Mouse (Mus musculus): Measurements from ENCODE around the gene Poldip3. TPM values are rescaled to one million over a fixed set of nuclear protein-coding genes. Genes with fewer than 3 reads are reported as not detected.
A peak's percentile ranks its signal among the peaks of the same experiment; 100 is the strongest.

The Poldip3 gene
- polyA plus RNA-seq, 1 experiment from 2014 or later = 79.2 TPM

DNA sequence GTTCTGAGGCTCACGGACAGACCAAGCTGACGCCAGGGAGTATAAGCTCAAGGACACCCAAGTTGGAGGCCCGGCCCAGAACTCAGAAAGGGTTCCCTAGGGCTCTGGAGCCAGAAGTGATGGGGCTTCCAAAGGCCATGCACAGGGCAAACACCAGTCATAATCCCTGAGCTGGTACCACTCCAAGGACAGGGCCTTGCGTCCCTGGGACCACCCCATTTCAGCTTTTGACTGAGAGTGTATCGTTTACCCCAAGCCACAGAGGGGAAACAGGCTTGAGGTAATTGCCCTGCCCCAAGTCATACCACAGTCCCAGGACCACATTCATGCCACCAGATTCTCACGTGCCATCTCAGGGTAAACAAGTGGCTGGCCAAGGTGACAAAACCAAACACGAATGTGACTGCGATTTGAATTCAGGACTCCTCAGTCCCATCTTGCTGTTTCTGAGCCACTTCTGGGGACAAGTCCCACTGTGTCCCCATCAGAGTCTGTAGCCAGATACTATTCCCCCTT, 18.4 kb upstream of the Poldip3 start:
- peaks cover 27 to 41% of the 10 kb centered on the region in 2 experiments for H3K4me1 ChIP-seq (ENCODE audit: control insufficient read depth in 2 of 2, insufficient read depth in 2 of 2, low read length in 2 of 2)
- ATAC-seq (ENCODE audit: insufficient number of reproducible peaks, insufficient read depth, low FRiP score, low read depth) = no peak
- no peak overlapping the region for H3K9ac ChIP-seq (ENCODE audit: low read length)

DNA sequence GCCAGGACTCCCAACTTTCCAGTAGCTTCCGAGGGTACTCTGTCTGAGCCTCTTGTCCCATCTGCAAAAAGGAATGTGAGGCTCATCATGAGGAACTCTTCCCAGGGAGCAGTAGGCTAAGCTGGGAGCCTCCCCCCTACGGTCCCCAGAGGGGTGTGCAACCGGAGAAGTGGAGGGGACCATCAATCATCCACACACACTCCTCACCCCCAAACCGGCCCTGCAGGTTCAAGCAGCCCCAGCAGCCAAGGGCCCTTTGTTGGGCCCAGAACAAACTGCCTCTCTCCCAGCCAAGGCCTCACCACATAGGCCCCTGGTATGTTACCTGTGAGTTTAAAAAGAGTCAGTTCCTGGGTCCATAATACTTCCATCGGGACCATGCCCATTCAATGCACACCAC, 17.9 kb upstream of the Poldip3 start:
- H3K36me3 ChIP-seq (ENCODE audit: control insufficient read depth, insufficient read depth, low read length) = peaks cover 12% of the 10 kb centered on the region; the same call in 1 of the 2 replicates
- no peak overlapping the region for H3K4me2 ChIP-seq (ENCODE audit: low read length)
- ATAC-seq (ENCODE audit: insufficient number of reproducible peaks, insufficient read depth, low FRiP score, low read depth) = no peak
- no peaks in the 10 kb centered on the region for H3K27me3 ChIP-seq (ENCODE audit: control insufficient read depth, insufficient read depth, low read length)
- H3K4me1 ChIP-seq (ENCODE audit: control insufficient read depth in 2 of 2, insufficient read depth in 2 of 2, low read length in 2 of 2) = peaks cover 26 to 40% of the 10 kb centered on the region in 2 experiments
- 70% methylated on average over 5 of the region's 5 CpGs for WGBS
- no peak overlapping the region for H3K9ac ChIP-seq (ENCODE audit: low read length)
- H3K4me3 ChIP-seq (ENCODE audit: control insufficient read depth in 1 of 2, insufficient read depth in 1 of 2, low read depth in 1 of 2, low read length in 2 of 2) = no peak overlapping the region
- H3K9me3 ChIP-seq (ENCODE audit: control insufficient read depth, low read length) = no peaks in the 10 kb centered on the region
- no peak overlapping the region; a peak in 1 of 4 replicates for H3K27ac ChIP-seq (replicated peaks in 1 of 2; ENCODE audit: control insufficient read depth in 1 of 2, insufficient read depth in 1 of 2, low read depth in 2 of 2, low read length in 2 of 2)

More for the DNA sequence above, 18.4 kb upstream of the Poldip3 start:
- no peaks in the 10 kb centered on the region for H3K9me3 ChIP-seq (ENCODE audit: control insufficient read depth, low read length)
- no peak overlapping the region for H3K4me3 ChIP-seq (ENCODE audit: control insufficient read depth in 1 of 2, insufficient read depth in 1 of 2, low read depth in 1 of 2, low read length in 2 of 2)
- no peaks in the 10 kb centered on the region for H3K27me3 ChIP-seq (ENCODE audit: control insufficient read depth, insufficient read depth, low read length)
- WGBS = 91% methylated on average over 8 of the region's 8 CpGs
- H3K27ac ChIP-seq (replicated peaks in 1 of 2; ENCODE audit: control insufficient read depth in 1 of 2, insufficient read depth in 1 of 2, low read depth in 2 of 2, low read length in 2 of 2) = no peak overlapping the region
- H3K4me2 ChIP-seq (ENCODE audit: low read length) = no peak overlapping the region
- peaks cover 8% of the 10 kb centered on the region; the same call in 1 of the 2 replicates for H3K36me3 ChIP-seq (ENCODE audit: control insufficient read depth, insufficient read depth, low read length)

DNA sequence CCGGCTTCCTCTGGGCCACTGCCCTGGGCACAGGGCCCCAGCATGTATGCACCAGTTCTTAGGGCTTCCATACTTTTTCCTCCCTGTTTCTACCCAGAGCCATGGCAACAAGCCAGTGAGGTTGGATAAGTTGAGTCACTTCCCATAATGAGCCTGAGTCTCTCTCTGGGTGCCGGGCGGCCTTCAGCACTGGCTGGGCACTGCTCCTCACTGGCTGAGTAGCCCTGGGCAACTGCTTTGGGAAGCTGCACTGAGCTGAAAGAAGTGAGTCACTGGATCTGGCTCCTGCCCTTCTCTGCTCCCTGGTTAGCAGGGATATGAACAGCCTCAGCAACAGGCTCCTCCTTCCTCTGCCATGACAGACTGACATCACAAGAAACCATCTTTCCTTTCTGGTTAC, 17.5 kb upstream of the Poldip3 start:
- Histone ChIP-seq H3K36me3 (ENCODE audit: control insufficient read depth, insufficient read depth, low read length) (peaks cover 16% of the 10 kb centered on the region; the same call in 1 of the 2 replicates), H3K4me3 (ENCODE audit: control insufficient read depth in 1 of 2, insufficient read depth in 1 of 2, low read depth in 1 of 2, low read length in 2 of 2) (no peak overlapping the region), H3K27ac (replicated peaks in 1 of 2; ENCODE audit: control insufficient read depth in 1 of 2, insufficient read depth in 1 of 2, low read depth in 2 of 2, low read length in 2 of 2) (no peak overlapping the region; a peak in 1 of 4 replicates), H3K9me3 (ENCODE audit: control insufficient read depth, low read length) (no peaks in the 10 kb centered on the region), H3K4me2 (ENCODE audit: low read length) (no peak overlapping the region), H3K9ac (ENCODE audit: low read length) (no peak overlapping the region), H3K27me3 (ENCODE audit: control insufficient read depth, insufficient read depth, low read length) (no peaks in the 10 kb centered on the region), H3K4me1 (ENCODE audit: control insufficient read depth in 2 of 2, insufficient read depth in 2 of 2, low read length in 2 of 2) (peaks cover 26 to 40% of the 10 kb centered on the region in 2 experiments)
- ATAC-seq (ENCODE audit: insufficient number of reproducible peaks, insufficient read depth, low FRiP score, low read depth) = no peak
- WGBS = 65% methylated on average over 3 of the region's 3 CpGs

DNA sequence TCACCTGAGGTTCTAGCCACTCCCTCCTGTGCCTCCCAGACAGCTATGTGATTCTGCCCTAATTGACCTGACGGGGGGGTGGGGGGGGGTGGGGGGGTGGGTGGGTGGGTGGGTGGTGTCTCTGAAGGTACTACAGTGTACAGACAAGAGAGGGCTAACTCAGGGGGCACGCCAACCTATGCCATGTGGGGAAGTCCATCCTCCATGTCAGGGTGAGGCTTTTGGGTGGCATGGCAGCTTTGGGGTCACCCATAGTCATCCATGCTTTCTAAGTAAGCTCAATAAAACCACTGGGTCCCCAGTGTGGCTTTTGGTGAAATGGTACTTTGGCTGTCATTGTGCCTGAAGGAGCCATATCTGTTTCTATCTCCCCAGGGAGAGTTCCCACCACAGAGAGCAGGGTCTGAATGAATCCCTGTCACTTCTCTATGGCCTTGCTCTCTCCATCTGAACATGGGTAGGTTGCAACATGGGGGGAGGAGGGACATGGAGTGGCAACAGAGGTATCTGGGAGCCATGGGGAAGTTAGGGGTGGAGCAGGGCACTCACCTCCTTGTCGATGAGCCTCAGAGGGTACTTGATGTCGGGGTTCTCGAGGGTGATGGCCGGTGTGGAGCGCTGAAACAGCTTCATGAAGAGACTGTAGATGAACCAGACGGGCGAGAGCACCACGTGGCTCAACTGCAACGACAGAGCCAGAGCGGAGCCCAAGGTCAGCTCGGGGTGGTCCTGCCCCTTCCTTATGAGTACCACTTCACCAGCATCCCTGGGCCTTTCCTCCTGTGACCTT, 16.5 kb upstream of the Poldip3 start:
- Histone ChIP-seq H3K9ac (ENCODE audit: low read length) (no peak overlapping the region), H3K4me2 (ENCODE audit: low read length) (no peak overlapping the region), H3K27ac (replicated peaks in 1 of 2; ENCODE audit: control insufficient read depth in 1 of 2, insufficient read depth in 1 of 2, low read depth in 2 of 2, low read length in 2 of 2) (no peak overlapping the region; a peak in 1 of 4 replicates), H3K36me3 (ENCODE audit: control insufficient read depth, insufficient read depth, low read length) (peaks cover 26% of the 10 kb centered on the region), H3K27me3 (ENCODE audit: control insufficient read depth, insufficient read depth, low read length) (no peaks in the 10 kb centered on the region), H3K4me3 (ENCODE audit: control insufficient read depth in 1 of 2, insufficient read depth in 1 of 2, low read depth in 1 of 2, low read length in 2 of 2) (no peak overlapping the region), H3K4me1 (ENCODE audit: control insufficient read depth in 2 of 2, insufficient read depth in 2 of 2, low read length in 2 of 2) (peaks cover 22 to 31% of the 10 kb centered on the region in 2 experiments), H3K9me3 (ENCODE audit: control insufficient read depth, low read length) (no peaks in the 10 kb centered on the region)
- no peak for ATAC-seq (ENCODE audit: insufficient number of reproducible peaks, insufficient read depth, low FRiP score, low read depth)
- 92% methylated on average over 12 of the region's 13 CpGs for WGBS

DNA sequence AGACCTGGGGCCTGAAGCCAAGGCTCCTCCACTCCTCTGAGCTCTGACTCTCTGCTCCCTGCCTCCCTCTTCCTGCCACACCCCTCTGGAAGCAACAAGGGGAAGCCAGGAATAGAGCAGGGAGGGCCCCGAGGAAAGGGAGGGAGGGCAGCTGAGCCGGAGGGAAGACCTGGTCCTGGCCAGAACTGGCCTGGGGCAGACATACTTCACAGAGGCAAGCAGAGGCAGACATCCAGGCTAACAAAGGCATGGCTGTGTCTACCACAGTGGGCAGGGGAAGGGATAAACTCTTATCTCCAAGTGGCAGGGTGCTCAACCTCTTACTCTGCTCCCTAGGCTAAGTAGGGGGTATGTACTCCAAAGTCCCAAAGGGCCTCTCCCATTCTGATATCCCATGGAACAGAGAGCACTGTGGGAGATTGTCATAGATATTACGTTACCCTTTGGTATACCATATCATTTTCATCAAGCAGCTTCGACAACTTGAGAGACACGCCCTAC, 15.8 kb upstream of the Poldip3 start:
- Histone ChIP-seq H3K9me3 (ENCODE audit: control insufficient read depth, low read length) (no peaks in the 10 kb centered on the region), H3K9ac (ENCODE audit: low read length) (no peak overlapping the region), H3K27me3 (ENCODE audit: control insufficient read depth, insufficient read depth, low read length) (no peaks in the 10 kb centered on the region), H3K4me3 (ENCODE audit: control insufficient read depth in 1 of 2, insufficient read depth in 1 of 2, low read depth in 1 of 2, low read length in 2 of 2) (no peak overlapping the region), H3K4me1 (ENCODE audit: control insufficient read depth in 2 of 2, insufficient read depth in 2 of 2, low read length in 2 of 2) (peaks cover 16 to 24% of the 10 kb centered on the region in 2 experiments), H3K36me3 (ENCODE audit: control insufficient read depth, insufficient read depth, low read length) (peaks cover 33% of the 10 kb centered on the region), H3K4me2 (ENCODE audit: low read length) (no peak overlapping the region), H3K27ac (replicated peaks in 1 of 2; ENCODE audit: control insufficient read depth in 1 of 2, insufficient read depth in 1 of 2, low read depth in 2 of 2, low read length in 2 of 2) (peak overlapping the region; percentile 19 to 35; a peak in 3 of 4 replicates)
- 42% methylated on average over 5 of the region's 5 CpGs for WGBS
- peak; percentile 45 for ATAC-seq (ENCODE audit: insufficient number of reproducible peaks, insufficient read depth, low FRiP score, low read depth)

DNA sequence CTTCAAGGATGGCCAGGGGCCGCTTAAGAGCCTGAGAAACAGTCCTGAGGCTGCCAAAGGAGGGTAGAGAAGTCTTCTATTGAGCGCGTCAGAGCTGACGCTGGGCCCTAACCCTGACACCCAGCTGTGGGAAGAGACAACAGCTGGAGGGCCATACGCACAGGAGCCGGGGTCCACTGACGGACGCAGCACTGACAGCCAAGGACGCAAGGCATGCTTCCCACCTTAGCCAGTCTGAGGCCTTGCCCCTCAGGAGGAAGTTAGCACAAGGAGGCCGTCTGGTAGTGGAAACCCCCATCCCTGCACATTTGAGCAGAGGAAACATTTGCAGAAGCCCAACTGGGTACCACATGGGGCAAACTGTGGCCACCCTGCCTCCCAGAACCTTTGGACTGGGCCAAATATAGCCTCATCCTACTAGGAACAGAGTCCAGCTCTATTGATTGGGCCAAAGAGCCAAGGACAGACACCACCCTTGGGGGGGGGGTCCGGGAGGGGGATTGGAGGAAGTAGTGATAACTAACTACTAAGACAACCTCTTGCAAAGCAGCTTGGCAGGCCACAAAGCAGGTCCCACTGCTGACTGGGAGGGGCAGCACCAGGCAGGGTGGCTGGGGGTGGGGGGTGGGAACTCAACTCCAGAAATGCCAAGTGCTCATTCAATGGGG, 13.8 kb upstream of the Poldip3 start:
- Histone ChIP-seq H3K4me2 (ENCODE audit: low read length) (no peak overlapping the region), H3K36me3 (ENCODE audit: control insufficient read depth, insufficient read depth, low read length) (peaks cover 53% of the 10 kb centered on the region), H3K27ac (replicated peaks in 1 of 2; ENCODE audit: control insufficient read depth in 1 of 2, insufficient read depth in 1 of 2, low read depth in 2 of 2, low read length in 2 of 2) (no peak overlapping the region), H3K4me1 (ENCODE audit: control insufficient read depth in 2 of 2, insufficient read depth in 2 of 2, low read length in 2 of 2) (peaks cover 15 to 19% of the 10 kb centered on the region in 2 experiments), H3K4me3 (ENCODE audit: control insufficient read depth in 1 of 2, insufficient read depth in 1 of 2, low read depth in 1 of 2, low read length in 2 of 2) (no peak overlapping the region), H3K9me3 (ENCODE audit: control insufficient read depth, low read length) (no peaks in the 10 kb centered on the region), H3K27me3 (ENCODE audit: control insufficient read depth, insufficient read depth, low read length) (no peaks in the 10 kb centered on the region), H3K9ac (ENCODE audit: low read length) (no peak overlapping the region)
- 92% methylated on average over 11 of the region's 11 CpGs for WGBS
- ATAC-seq (ENCODE audit: insufficient number of reproducible peaks, insufficient read depth, low FRiP score, low read depth) = no peak

DNA sequence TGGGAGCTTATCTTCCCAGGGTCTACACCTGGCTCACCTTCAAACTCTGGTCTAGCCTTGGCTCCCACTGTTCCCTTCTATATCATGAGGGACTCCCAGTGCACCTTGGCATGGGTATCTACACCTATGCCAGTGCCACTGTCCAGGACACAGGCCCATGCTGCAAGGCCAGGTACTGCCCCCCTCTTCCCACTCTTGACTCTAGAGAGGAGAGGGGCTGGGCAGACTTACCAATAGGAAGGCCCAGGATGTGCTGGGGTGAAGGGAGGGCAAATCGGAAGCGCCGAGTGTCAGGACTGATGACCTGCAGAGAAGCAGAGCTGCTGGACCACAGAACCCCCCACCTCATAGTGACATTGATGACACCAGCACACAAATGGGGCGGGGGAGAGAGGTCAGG, 12.8 kb upstream of the Poldip3 start:
- peaks cover 61% of the 10 kb centered on the region for H3K36me3 ChIP-seq (ENCODE audit: control insufficient read depth, insufficient read depth, low read length)

More for the DNA sequence above, 12.8 kb upstream of the Poldip3 start:
- WGBS = 96% methylated on average over 4 of the region's 4 CpGs
- H3K4me2 ChIP-seq (ENCODE audit: low read length) = no peak overlapping the region
- H3K4me1 ChIP-seq (ENCODE audit: control insufficient read depth in 2 of 2, insufficient read depth in 2 of 2, low read length in 2 of 2) = peaks cover 17% of the 10 kb centered on the region in 2 experiments
- H3K9me3 ChIP-seq (ENCODE audit: control insufficient read depth, low read length) = no peaks in the 10 kb centered on the region
- H3K27me3 ChIP-seq (ENCODE audit: control insufficient read depth, insufficient read depth, low read length) = no peaks in the 10 kb centered on the region
- H3K9ac ChIP-seq (ENCODE audit: low read length) = no peak overlapping the region
- H3K4me3 ChIP-seq (ENCODE audit: control insufficient read depth in 1 of 2, insufficient read depth in 1 of 2, low read depth in 1 of 2, low read length in 2 of 2) = no peak overlapping the region
- no peak for ATAC-seq (ENCODE audit: insufficient number of reproducible peaks, insufficient read depth, low FRiP score, low read depth)
- H3K27ac ChIP-seq (replicated peaks in 1 of 2; ENCODE audit: control insufficient read depth in 1 of 2, insufficient read depth in 1 of 2, low read depth in 2 of 2, low read length in 2 of 2) = no peak overlapping the region
